Mouse (Mus musculus) cerebellum, adult 2 months (tissue): ENCODE results near the gene Rnaseh1.

Experiments
- CTCF ChIP-seq: fragments of 200-500 bp; IDR thresholded peaks from 2 replicates; pipeline ENCODE4 v1.5.1; 2011; ENCODE audit warnings: low read depth, mild to moderate bottlenecking, control low read depth, low read length, moderate library complexity, borderline replicate concordance; ENCODE audit not compliant: insufficient read depth
- POLR2A ChIP-seq: fragments of 200-500 bp; IDR thresholded peaks from 2 replicates; pipeline ENCODE4 v1.6.1; 2011; ENCODE audit warnings: low read length, control low read depth, borderline replicate concordance; ENCODE audit not compliant: insufficient read depth

- TF ChIP-seq CTCF (no peak), POLR2A (no peak)
These were observed 24.0 kb upstream of the Rnaseh1 start for GRCm38 (mm10) chr12:28625407-28625806.
